Mouse (Mus musculus): ENCODE data around the gene Slc5a2. TPM values are rescaled to one million over a fixed set of nuclear protein-coding genes. Genes with fewer than 3 reads are reported as not detected.

Gene Slc5a2
- polyA plus RNA-seq, 1 experiment, result 0.53 TPM

DNA sequence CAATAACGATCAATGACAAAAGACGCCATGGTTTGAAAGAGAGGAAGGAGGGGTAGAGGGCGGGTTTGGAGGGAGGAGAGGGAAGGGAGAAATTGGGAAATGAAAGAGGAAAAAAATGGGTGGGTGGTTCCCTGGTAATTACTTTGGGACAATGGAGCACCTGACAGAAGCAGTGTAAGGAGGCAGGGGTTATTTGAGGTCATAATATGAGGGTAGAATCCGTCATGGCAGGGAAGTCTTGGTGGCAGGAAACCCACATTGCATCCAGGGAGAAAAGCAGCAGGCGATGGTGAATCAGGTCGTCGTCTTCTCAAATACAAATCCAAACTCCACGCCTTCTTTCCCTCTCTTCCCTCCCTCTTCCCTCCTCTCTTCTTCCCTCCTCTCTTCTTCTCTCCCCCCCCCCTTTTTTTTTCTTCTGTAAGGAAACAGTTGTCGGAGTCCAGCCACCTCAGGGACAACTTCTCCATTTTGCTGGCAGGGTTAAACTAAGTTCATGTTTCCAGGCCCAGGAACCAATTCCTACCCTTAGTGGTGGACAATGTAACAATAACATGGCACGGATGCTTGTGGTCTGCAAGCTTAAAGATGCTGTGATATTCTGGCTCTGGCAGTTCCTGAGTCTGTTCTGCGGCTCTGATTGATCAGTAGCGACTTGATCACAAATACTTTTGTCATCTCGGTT, 47.1 kb downstream of the Slc5a2 start:
- no peaks in the 10 kb centered on the region for H3K36me3 ChIP-seq (ENCODE audit: control insufficient read depth, insufficient read depth, low read length)
- no peak for TF ChIP-seq CTCF (IDR thresholded peaks at IDR 0.05; ENCODE audit: extremely low read depth, insufficient read depth, insufficient read length, insufficient replicate concordance)
- no peak for TF ChIP-seq POLR2A (IDR thresholded peaks at IDR 0.05; ENCODE audit: low read depth, low read length)
- no peaks in the 10 kb centered on the region for H3K4me1 ChIP-seq (ENCODE audit: control insufficient read depth, insufficient read depth, insufficient read length)
- WGBS, result 45% methylated on average over 13 of the region's 13 CpGs
- H3K27ac ChIP-seq (ENCODE audit: insufficient read depth, low read length), result no peak overlapping the region
- H3K27me3 ChIP-seq (ENCODE audit: control insufficient read depth, insufficient read depth, low read length), result no peaks in the 10 kb centered on the region
- no peak overlapping the region for H3K4me3 ChIP-seq (ENCODE audit: extremely low read depth, insufficient read depth, insufficient read length)
- DNase-seq (ENCODE audit: low read depth in 1 of 2, low spot score in 2 of 2), result no peak

DNA sequence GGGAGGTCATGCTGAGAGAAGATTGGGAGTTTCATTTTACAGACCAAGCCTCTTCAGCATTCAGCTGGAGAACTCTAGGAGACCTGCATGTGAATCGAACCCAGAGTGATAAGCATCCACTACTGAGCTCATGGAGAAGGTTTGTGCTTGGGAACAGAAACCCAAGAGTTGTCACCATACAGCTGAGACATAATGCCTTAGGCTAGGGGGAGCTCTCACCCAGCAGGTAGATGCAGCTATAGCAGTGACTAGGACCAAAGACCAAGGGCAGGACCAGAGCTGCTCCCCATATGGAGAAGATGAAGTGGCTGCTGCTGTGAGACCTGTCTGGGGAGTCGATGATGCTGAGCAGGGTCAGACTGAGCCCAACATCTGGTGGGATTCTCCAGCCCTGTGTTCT, 48.1 kb downstream of the Slc5a2 start:
- H3K27me3 ChIP-seq (ENCODE audit: control insufficient read depth, insufficient read depth, low read length), result no peaks in the 10 kb centered on the region
- H3K27ac ChIP-seq (ENCODE audit: insufficient read depth, low read length), result no peak overlapping the region
- no peaks in the 10 kb centered on the region for H3K36me3 ChIP-seq (ENCODE audit: control insufficient read depth, insufficient read depth, low read length)
- H3K4me3 ChIP-seq (ENCODE audit: extremely low read depth, insufficient read depth, insufficient read length), result no peak overlapping the region
- TF ChIP-seq CTCF (IDR thresholded peaks at IDR 0.05; ENCODE audit: extremely low read depth, insufficient read depth, insufficient read length, insufficient replicate concordance) (no peak), POLR2A (IDR thresholded peaks at IDR 0.05; ENCODE audit: low read depth, low read length) (no peak)
- WGBS, result 81% methylated on average over 2 of the region's 2 CpGs
- no peak for DNase-seq (ENCODE audit: low read depth in 1 of 2, low spot score in 2 of 2)
- H3K4me1 ChIP-seq (ENCODE audit: control insufficient read depth, insufficient read depth, insufficient read length), result no peaks in the 10 kb centered on the region

DNA sequence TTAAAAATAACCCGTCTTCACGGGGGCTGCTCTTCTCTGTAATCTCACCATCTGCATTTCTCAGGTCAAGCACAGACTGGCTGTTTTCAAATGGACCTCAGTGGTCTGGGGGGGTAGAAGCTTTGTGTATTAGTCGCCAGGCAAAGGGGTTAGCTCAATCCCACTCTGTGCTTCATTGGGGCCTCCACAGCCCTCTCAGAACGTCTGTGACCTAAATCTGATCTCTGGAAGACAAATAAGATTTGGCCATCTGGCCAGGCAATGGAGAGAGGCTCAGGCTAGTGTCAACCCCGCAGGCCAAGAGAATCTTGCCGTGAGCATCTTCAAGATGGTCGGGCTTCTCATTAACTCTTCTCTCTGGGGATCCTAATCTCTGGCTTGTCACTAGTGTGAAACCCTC, 49.0 kb downstream of the Slc5a2 start:
- H3K4me3 ChIP-seq (ENCODE audit: extremely low read depth, insufficient read depth, insufficient read length), result no peak overlapping the region

DNA sequence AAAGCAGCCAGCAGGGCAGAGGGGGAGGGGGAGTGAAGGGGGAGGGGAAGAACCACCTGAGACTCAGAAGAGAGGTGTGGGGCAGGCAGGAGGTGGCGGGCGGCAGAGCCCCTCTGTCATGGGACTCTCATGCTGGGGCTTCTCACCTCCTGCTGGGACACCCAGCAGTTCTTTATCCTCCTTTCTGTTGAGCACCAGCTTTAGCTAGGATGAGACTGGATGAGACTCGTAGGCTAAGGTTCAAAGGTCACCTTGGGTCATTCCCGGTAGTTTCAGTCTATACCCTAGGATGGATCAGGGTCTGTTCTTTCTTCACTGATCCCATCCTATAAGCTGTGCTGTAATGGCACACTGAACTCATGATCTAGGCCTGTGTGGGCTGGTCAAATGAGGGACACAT, 51.6 kb downstream of the Slc5a2 start:
- 86% methylated on average over 4 of the region's 4 CpGs for WGBS
- TF ChIP-seq POLR2A (IDR thresholded peaks at IDR 0.05; ENCODE audit: low read depth, low read length), result no peak
- no peak for TF ChIP-seq CTCF (IDR thresholded peaks at IDR 0.05; ENCODE audit: extremely low read depth, insufficient read depth, insufficient read length, insufficient replicate concordance)
- Histone ChIP-seq H3K36me3 (ENCODE audit: control insufficient read depth, insufficient read depth, low read length) (no peaks in the 10 kb centered on the region), H3K27me3 (ENCODE audit: control insufficient read depth, insufficient read depth, low read length) (no peaks in the 10 kb centered on the region), H3K27ac (ENCODE audit: insufficient read depth, low read length) (no peak overlapping the region), H3K4me1 (ENCODE audit: control insufficient read depth, insufficient read depth, insufficient read length) (no peaks in the 10 kb centered on the region), H3K4me3 (ENCODE audit: extremely low read depth, insufficient read depth, insufficient read length) (no peak overlapping the region)
- no peak for DNase-seq (ENCODE audit: low read depth in 1 of 2, low spot score in 2 of 2)

More for the DNA sequence above, 49.0 kb downstream of the Slc5a2 start:
- Histone ChIP-seq H3K27me3 (ENCODE audit: control insufficient read depth, insufficient read depth, low read length) (no peaks in the 10 kb centered on the region), H3K4me1 (ENCODE audit: control insufficient read depth, insufficient read depth, insufficient read length) (no peaks in the 10 kb centered on the region), H3K27ac (ENCODE audit: insufficient read depth, low read length) (no peak overlapping the region), H3K36me3 (ENCODE audit: control insufficient read depth, insufficient read depth, low read length) (no peaks in the 10 kb centered on the region)
- 86% methylated on average over 7 of the region's 7 CpGs for WGBS
- TF ChIP-seq CTCF (IDR thresholded peaks at IDR 0.05; ENCODE audit: extremely low read depth, insufficient read depth, insufficient read length, insufficient replicate concordance) (no peak), POLR2A (IDR thresholded peaks at IDR 0.05; ENCODE audit: low read depth, low read length) (no peak)
- DNase-seq (ENCODE audit: low read depth in 1 of 2, low spot score in 2 of 2), result no peak

DNA sequence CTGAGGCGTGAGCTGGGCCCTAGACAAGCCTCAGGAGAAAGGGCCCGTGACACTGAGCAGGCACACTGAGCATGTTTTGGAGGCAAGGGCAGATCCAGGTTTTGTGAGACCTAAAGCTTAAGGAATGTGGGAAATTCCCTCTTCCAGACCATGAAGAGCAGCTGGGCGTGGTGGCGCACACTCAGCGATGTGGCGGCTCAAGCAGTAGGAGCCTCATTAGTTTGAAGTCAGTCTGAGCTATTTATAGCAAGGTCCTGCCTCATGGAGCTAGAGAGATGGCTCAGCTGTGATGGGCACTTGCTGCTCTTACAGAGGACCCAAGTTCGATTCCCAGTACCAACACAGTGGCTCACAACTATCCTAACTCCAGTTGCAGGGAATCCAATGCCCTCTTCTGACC, 53.7 kb downstream of the Slc5a2 start:
- Histone ChIP-seq H3K36me3 (ENCODE audit: control insufficient read depth, insufficient read depth, low read length) (no peaks in the 10 kb centered on the region), H3K27me3 (ENCODE audit: control insufficient read depth, insufficient read depth, low read length) (no peaks in the 10 kb centered on the region), H3K4me1 (ENCODE audit: control insufficient read depth, insufficient read depth, insufficient read length) (no peaks in the 10 kb centered on the region), H3K27ac (ENCODE audit: insufficient read depth, low read length) (no peak overlapping the region), H3K4me3 (ENCODE audit: extremely low read depth, insufficient read depth, insufficient read length) (no peak overlapping the region)
- TF ChIP-seq POLR2A (IDR thresholded peaks at IDR 0.05; ENCODE audit: low read depth, low read length) (no peak), CTCF (IDR thresholded peaks at IDR 0.05; ENCODE audit: extremely low read depth, insufficient read depth, insufficient read length, insufficient replicate concordance) (no peak)
- 88% methylated on average over 7 of the region's 7 CpGs for WGBS
- DNase-seq (ENCODE audit: low read depth in 1 of 2, low spot score in 2 of 2), result no peak

DNA sequence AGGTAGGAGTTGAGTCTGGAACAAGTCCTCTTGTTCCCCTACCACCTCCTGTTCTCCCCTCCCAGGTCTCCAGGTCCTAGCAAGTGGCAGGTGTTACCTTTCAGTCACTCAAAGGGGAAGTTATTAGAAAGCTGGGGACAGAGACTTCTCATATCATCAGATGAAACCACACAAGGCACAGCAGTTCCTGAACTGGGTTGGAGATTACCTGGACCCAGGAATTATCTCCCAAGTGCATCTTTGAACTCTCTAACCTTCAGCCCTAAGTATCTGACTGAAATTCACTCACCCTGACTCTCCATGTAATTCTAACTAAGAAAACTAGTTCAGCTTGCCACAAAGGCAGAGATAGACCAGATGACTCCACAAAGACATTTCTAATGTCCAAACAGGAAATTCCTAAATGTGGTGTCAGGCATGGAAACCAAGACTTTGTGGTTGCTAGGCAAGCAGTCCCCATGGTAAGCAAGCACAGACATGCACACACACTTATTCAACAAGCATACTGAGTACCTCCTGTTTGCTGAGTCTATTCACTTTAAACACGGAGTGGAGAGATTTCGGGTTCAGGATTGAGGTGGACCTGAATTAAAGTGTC, 54.9 kb downstream of the Slc5a2 start:
- no peaks in the 10 kb centered on the region for H3K4me1 ChIP-seq (ENCODE audit: control insufficient read depth, insufficient read depth, insufficient read length)
- H3K36me3 ChIP-seq (ENCODE audit: control insufficient read depth, insufficient read depth, low read length), result no peaks in the 10 kb centered on the region
- TF ChIP-seq CTCF (IDR thresholded peaks at IDR 0.05; ENCODE audit: extremely low read depth, insufficient read depth, insufficient read length, insufficient replicate concordance) (no peak), POLR2A (IDR thresholded peaks at IDR 0.05; ENCODE audit: low read depth, low read length) (no peak)
- no peaks in the 10 kb centered on the region for H3K27me3 ChIP-seq (ENCODE audit: control insufficient read depth, insufficient read depth, low read length)
- WGBS, result 87% methylated on average over 2 of the region's 2 CpGs
- H3K4me3 ChIP-seq (ENCODE audit: extremely low read depth, insufficient read depth, insufficient read length), result no peak overlapping the region
- no peak for DNase-seq (ENCODE audit: low read depth in 1 of 2, low spot score in 2 of 2)
- no peak overlapping the region for H3K27ac ChIP-seq (ENCODE audit: insufficient read depth, low read length)

DNA sequence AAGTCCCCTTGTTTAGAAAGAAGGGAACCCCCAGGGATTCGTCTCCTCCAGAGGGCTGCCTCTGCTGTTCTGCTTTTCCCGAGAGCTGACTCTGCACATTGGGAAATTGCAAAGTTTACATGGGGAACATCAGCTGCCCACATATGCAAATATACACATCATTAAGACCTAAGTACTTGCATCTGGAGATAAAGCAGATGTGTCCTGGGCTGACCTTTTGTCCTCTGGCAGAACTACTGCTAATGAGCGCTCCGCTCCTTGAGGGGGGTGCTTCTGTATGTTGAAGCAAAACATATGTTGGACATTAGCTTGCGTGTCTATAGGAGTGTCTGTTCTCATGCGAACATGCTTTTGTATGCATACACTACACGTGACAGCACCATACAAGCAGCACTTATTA, 55.8 kb downstream of the Slc5a2 start:
- Histone ChIP-seq H3K4me1 (ENCODE audit: control insufficient read depth, insufficient read depth, insufficient read length) (no peaks in the 10 kb centered on the region), H3K27me3 (ENCODE audit: control insufficient read depth, insufficient read depth, low read length) (no peaks in the 10 kb centered on the region), H3K27ac (ENCODE audit: insufficient read depth, low read length) (no peak overlapping the region), H3K4me3 (ENCODE audit: extremely low read depth, insufficient read depth, insufficient read length) (no peak overlapping the region), H3K36me3 (ENCODE audit: control insufficient read depth, insufficient read depth, low read length) (no peaks in the 10 kb centered on the region)
- TF ChIP-seq POLR2A (IDR thresholded peaks at IDR 0.05; ENCODE audit: low read depth, low read length) (no peak), CTCF (IDR thresholded peaks at IDR 0.05; ENCODE audit: extremely low read depth, insufficient read depth, insufficient read length, insufficient replicate concordance) (no peak)
- WGBS, result 85% methylated on average over 7 of the region's 7 CpGs
- no peak for DNase-seq (ENCODE audit: low read depth in 1 of 2, low spot score in 2 of 2)

Other genes with a start within 250 kb of the Slc5a2 start
- 11.1 and 26.4 TPM in 2 replicates for gene Itgam, start 203.0 kb upstream of the Slc5a2 start, polyA plus RNA-seq (2012; rRNA removed)
- gene Gm49368, start 203.0 kb upstream of the Slc5a2 start, polyA plus RNA-seq (2012; rRNA removed), result 0.40 and 0.61 TPM in 2 replicates
- 28.4 and 29.5 TPM in 2 replicates for gene Itgax, start 136.1 kb upstream of the Slc5a2 start, polyA plus RNA-seq (2012; rRNA removed)
- gene Itgad, start 111.3 kb upstream of the Slc5a2 start, polyA plus RNA-seq (2012; rRNA removed), result 50.9 and 61.3 TPM in 2 replicates
- 14.6 and 17.6 TPM in 2 replicates for gene Cox6a2, start 59.3 kb upstream of the Slc5a2 start, polyA plus RNA-seq (2012; rRNA removed)
- gene Armc5, start 28.3 kb upstream of the Slc5a2 start, polyA plus RNA-seq (2012; rRNA removed), result 32.9 and 47.1 TPM in 2 replicates
- 1.1 and 1.4 TPM in 2 replicates for gene 9130023H24Rik, start 27.6 kb upstream of the Slc5a2 start, polyA plus RNA-seq (2012; rRNA removed)
- gene Tgfb1i1, start 18.8 kb upstream of the Slc5a2 start, polyA plus RNA-seq (2012; rRNA removed), result 33.8 and 40.4 TPM in 2 replicates
- gene BC017158, start 32.5 kb downstream of the Slc5a2 start, polyA plus RNA-seq (2012; rRNA removed), result 32.6 and 41.0 TPM in 2 replicates
- 20.8 and 21.6 TPM in 2 replicates for gene Rgs10, start 153.1 kb downstream of the Slc5a2 start, polyA plus RNA-seq (2012; rRNA removed)
- 15.8 and 20.6 TPM in 2 replicates for gene Tial1, start 196.1 kb downstream of the Slc5a2 start, polyA plus RNA-seq (2012; rRNA removed)

All from spleen, adult 2 months (tissue).